Mouse (Mus musculus) CD4-positive, CD25-positive, alpha-beta regulatory T cell, adult 4 months (primary cell): ENCODE results near the gene Gigyf2. TPM values are rescaled to one million over a fixed set of nuclear protein-coding genes. Genes with fewer than 3 reads are reported as not detected.
"Not testable (repeated sequence)": the region's sequence is repeated elsewhere in the genome, so short reads cannot be mapped to it uniquely, and the experiment has no call there.

Experiments
- ATAC-seq: one replicate; pipeline ENCODE4 v1.8.0; 2017
- polyA plus RNA-seq, 2 experiments: library from polyadenylated mRNA; unstranded; fragments of 100-300 nt; shearing (Covaris generic); gene quantifications; one replicate each; pipeline ENCODE4 v1.2.1; 2017

Gene Gigyf2
- polyA plus RNA-seq, 2 experiments from 2014 or later = 62.2 to 62.8 TPM

DNA sequence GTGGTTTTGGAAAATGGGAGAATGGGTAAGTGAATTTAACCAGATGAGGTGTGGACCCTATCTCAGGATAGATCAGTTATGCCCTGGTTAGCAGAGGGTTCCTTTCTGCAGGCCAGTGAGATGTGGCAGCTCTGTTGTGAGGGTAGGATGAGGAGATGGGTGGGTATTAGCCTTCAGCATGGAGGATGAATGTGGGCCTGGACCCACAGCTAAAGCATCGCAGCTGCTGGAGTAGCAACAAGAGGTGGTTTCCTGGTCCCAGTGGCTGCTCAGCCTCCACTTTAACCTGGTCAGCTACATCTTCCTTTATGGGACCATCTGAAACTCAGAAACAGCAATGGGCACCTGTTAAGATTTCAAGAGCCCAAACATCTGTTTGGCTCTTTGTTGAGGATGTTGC lies 129.6 kb downstream of the Gigyf2 start:
- no peak for ATAC-seq

DNA sequence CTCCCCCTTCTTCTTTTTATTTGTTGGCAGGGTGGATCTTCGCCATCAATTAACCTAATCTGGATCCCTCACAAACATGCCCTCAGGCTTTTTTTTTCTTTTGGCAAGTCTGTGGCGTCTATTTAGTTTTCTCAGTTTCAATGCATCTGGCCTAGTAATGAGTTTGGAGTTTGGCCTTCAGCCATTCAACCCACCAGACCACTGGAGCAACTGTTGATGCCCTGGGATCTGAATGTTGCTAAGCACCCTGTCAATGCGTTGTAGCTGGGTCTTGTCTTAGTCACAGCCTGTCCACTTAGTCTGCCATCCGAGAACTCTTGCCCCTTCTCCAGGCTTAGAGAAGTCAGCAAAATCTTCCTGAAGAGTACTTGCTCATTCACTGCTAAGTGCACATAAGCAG lies 131.2 kb downstream of the Gigyf2 start:
- ATAC-seq = no peak

DNA sequence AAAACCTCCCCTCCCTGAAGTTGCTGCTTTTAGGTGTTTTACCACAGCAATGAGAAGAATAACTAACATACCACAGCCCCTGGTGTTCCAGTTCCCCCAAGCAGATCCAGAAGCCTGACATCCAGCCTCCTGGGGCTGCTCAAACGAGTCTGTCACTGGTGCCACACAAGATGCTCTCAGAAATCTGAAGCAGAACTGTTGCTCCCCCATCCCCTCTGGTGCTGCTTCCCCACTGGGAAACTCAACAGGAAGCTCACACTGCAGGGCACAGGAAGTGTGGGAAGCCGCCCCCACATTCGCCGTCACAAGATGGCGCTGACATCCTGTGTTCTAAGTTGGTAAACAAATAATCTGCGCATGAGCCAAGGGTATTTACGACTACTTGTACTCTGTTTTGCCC lies 133.1 kb downstream of the Gigyf2 start:
- ATAC-seq = not testable (repeated sequence)

DNA sequence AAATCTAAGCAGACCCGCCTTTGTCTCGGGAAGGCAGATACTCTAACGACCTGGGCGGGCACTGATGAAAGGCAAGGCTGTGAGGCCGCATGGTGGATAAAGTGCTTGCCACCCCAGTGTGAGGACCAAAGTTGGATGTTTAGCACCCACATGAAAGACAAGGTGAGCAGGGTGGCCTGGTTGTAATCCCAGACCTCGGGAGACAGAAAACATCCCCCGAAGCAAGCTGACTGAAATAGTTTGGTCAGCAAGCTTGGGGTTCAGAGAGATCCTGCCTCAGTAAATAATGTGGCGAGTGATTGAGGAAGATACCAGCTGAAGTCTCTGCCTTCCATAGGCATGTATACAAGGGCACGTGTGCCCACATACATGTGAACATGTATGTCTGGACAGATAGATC lies 140.7 kb downstream of the Gigyf2 start:
- ATAC-seq = no peak

- ATAC-seq = no peak
These were observed 141.5 kb downstream of the Gigyf2 start for GRCm38 (mm10) chr1:87468321-87468720.

GRCm38 (mm10) chr1:87469971-87470370 lies 143.2 kb downstream of the Gigyf2 start, which contains the start of gene Snorc:
Gene Snorc, plus strand, starts transcription at chr1:87470271.
- not testable (repeated sequence) for ATAC-seq

GRCm38 (mm10) chr1:87471914-87472313 lies 145.1 kb downstream of the Gigyf2 start:
- no peak for ATAC-seq

DNA sequence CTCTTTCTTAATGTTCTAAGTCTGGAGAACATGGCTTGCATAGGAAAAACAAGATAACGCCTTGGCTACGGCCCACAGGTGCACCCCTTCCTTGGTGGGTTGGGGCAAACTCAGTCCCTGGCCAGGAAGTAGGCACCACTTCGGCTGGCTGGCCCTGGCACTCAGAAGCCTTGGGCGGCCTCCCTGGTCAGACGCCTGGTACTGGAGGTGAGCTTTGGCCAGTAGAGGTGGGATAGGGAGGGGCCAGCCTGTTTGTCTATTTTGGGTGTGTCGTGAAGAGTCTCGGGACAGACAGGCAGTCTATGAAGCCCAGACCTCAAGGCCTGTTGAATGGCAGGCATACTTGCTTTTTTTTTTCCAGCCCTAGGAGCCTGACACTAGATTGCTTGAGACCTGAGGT lies 145.8 kb downstream of the Gigyf2 start:
- ATAC-seq = no peak

DNA sequence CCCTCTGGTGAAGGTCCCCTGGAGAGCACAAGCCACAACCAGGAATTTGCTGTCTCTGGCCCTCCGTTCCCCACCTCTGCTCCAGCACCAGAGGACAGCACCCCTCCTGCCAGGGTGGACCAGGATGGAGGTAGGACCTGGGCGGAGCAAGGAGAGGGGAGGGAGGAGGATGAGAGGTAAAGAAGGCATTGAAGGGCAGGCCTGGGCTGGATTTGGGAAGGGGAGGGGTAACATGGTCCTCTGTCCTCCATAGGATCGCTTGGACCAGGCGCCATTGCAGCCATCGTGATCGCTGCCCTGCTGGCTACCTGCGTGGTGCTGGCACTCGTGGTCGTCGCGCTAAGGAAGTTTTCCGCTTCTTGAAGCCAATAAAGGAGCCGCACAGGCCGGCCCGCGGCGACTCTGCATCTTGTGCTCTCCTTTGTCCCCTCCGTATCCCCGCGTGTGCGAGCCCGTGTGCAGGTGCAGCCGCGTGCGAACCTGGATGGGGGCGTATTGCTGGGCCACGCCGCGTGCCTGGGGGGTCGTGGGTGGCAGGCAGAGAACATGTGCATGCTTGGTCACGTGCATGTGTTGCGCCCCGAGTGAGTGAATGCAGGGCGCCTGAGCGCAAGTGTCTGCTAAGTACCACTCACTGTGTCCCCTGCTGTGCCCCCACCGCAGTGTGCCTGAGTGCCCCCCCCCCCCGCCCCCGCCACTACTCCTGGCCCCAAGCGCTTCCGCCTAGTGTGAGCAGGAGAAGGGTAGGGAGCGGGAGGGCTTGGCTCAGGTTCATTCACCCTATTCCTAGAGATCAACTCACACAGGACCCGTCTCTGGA lies 148.5 kb downstream of the Gigyf2 start:
- ATAC-seq = no peak

DNA sequence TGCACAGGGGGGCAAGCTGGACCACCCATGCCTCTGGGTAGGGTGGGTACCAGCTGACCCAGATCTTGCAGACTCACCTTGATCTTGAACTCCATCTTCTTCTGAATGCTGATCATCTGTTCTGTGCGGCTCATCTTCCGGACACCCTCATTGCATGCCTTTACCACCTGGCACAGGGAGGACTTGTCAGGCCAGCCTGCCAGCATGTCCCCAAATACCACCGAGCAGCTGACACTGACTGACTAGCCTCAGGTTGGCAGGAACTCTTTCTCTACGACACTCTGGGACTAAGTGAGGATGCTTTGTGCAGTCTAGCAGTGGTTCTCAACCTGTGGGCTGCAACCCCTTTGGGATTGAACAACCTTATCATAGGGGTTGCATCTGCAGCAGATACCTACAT lies 155.7 kb downstream of the Gigyf2 start:
- ATAC-seq = no peak

DNA sequence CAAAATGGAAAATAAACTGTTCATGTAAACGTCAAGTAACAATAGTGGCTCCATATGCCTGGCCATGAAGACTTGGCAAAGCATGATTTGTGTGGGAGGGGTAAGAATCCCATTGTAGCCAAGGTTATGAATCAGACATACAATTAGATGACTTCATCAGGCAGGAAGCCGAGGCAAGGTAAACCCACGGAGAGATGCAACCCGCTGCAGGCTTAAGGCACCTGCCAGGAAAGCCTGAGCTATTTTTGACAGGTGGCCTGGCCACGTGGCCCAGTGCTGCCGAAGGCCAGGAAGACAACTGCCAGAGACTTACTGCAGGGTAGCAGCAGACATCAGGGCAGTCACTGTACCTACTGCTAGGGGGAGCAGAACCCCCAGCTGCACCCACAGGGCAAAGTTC lies 159.6 kb downstream of the Gigyf2 start:
- no peak for ATAC-seq

DNA sequence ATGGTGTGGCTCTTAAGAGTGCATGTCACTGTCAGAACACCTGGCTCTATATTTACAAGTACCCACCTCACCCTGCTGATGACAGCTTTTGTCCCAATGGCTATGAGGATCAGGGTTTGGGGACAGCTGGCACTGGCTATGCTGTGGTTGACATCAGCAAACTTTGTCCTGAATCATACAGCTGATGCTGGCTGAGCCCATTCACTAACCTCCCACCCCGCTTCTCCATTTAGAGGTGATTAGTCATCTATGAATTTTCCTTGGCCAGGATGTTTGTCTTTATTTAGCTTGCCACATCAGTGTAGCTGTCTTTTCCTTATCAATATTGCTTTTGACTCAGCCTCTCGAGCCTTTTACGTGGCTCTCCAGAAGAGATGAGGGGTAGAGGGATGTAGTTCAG lies 165.5 kb downstream of the Gigyf2 start:
- no peak for ATAC-seq

DNA sequence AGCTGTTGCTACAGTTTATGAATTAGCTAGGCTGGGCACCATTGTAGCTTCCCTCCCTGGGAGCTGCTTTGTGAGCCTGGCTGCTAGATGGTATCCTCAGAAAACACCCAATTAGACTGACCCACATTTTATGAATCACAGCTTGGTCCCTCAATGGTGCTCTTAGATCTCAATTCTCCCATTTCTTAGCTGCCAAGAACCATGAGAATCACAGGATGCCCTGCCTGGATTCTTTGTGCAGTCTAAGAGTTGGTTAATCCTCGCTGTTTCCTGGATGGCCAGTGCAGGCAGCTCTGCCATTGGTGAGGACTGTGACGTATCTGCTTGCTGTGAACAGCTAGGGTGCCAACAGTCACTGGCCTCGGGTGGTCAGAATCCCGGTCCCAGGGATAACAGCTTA lies 166.7 kb downstream of the Gigyf2 start:
- ATAC-seq = no peak

Other genes starting within 250 kb of the Gigyf2 start
- not detected for gene Alppl2, start 237.1 kb upstream of the Gigyf2 start, polyA plus RNA-seq
- gene Alpi, start 225.4 kb upstream of the Gigyf2 start, polyA plus RNA-seq = not detected
- gene Akp3, start 202.0 kb upstream of the Gigyf2 start, polyA plus RNA-seq = not detected
- under 1 TPM; 0.51 to 0.54 TPM for gene Ecel1, start 170.5 kb upstream of the Gigyf2 start, polyA plus RNA-seq
- not detected for gene Prss56, start 143.7 kb upstream of the Gigyf2 start, polyA plus RNA-seq
- not detected for gene Chrnd, start 136.4 kb upstream of the Gigyf2 start, polyA plus RNA-seq
- gene Chrng, start 122.3 kb upstream of the Gigyf2 start, polyA plus RNA-seq = under 1 TPM in 1 of 2 experiments, not detected in 1; 0.30 TPM
- 100 to 1,000 TPM; 101 to 133 TPM for gene Eif4e2, start 113.1 kb upstream of the Gigyf2 start, polyA plus RNA-seq
- under 1 TPM in 1 of 2 experiments, not detected in 1; 0.35 TPM for gene Efhd1, start 62.6 kb upstream of the Gigyf2 start, polyA plus RNA-seq
- gene Kcnj13, start 67.7 kb downstream of the Gigyf2 start, polyA plus RNA-seq = 1 to 10 TPM in 1 of 2 experiments, under 1 TPM in 1; 0.65 to 1.0 TPM
- gene Snorc, start 143.3 kb downstream of the Gigyf2 start, polyA plus RNA-seq = not detected
- gene Neu2, start 182.9 kb downstream of the Gigyf2 start, polyA plus RNA-seq = not detected
- gene Ngef, start 246.9 kb downstream of the Gigyf2 start, polyA plus RNA-seq = not detected